22 mouse cellular contexts compared by ENCODE assay signal in the genomic region with DNA sequence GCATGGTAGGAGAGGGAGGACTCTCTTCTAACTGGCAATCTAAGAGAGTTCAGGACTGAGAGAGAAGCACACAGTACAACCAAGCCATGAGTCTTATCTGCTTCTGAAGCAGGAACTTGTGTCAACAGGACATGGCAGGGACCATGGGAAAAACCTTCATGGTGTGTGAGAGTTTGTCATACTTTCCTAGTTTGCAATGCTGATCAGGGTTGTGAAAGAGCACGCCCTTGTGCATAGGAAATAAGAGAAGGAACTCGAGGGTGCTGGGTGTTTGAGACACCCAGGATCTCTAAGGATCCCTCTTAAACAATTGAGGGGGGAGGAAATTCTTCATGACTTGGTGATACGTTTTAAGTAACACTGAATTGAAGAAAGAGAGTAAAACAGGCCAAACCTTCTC.
"Had no signal": no experiment of that assay in that cellular context is flagged by ENCODE, and none has a peak within 500 bp of the region (broad histone marks: within the 10 kb centered on the region; RNA-seq: fewer than 3 reads in every experiment).

No protein-coding gene starts in this region.

- H3K4me3 ChIP-seq: lung, embryonic 15.5 days; megakaryocyte, embryonic 14.5 days; midbrain, embryonic 12.5 days; myocyte; neural tube, embryonic 13.5 days; neural tube, embryonic 15.5 days had no signal

- H3K27ac ChIP-seq: lung, embryonic 15.5 days; macrophage; midbrain, embryonic 12.5 days; neural tube, embryonic 13.5 days; neural tube, embryonic 15.5 days had no signal

- ATAC-seq: liver, postnatal 0 days; lung, postnatal 0 days; midbrain, embryonic 16.5 days had no signal

- DNase-seq: liver, postnatal 0 days; lung, adult 2 months; lung, postnatal 14 days; lung, postnatal 36 days; midbrain, embryonic 14.5 days; retina, postnatal 1 day; right cerebral cortex, adult 18-20 months; right cerebral cortex, postnatal 25 days; right cerebral cortex, postnatal 4 days; spleen, adult 18-20 months; thymus, adult 18-20 months; thymus, postnatal 14 days; thymus, postnatal 36 days had no signal
